Mouse (Mus musculus) midbrain, embryonic 11.5 days (tissue): ENCODE measurements around the gene Kif26a. TPM values are rescaled to one million over a fixed set of nuclear protein-coding genes. Genes with fewer than 3 reads are reported as not detected.

Experiments
- ATAC-seq: fragments of 200-750 bp; cut with Nextera tagmentation; 2 replicates; pipeline ENCODE4 v1.8.0; 2017; ENCODE audit warnings: moderate TSS enrichment, moderate library complexity; ENCODE audit not compliant: low FRiP score
- DNase-seq: peaks from one replicate; pipeline ENCODE4 v3.0.0; 2015; ENCODE audit warnings: low spot score; ENCODE audit errors: missing footprints
- H3K27ac ChIP-seq: fragments of 300-500 bp; sonication (generic); 2 replicates; pipeline ENCODE4 v1.5.1; 2014; ENCODE audit warnings: low read depth, low read length
- H3K27me3 ChIP-seq: fragments of 300-500 bp; sonication (generic); 2 replicates; pipeline ENCODE4 v1.6.1; 2014; ENCODE audit warnings: mild to moderate bottlenecking, low read length, moderate library complexity, mixed read lengths; ENCODE audit not compliant: control insufficient read depth, insufficient read depth
- H3K36me3 ChIP-seq: fragments of 300-500 bp; sonication (generic); 2 replicates; pipeline ENCODE4 v1.6.1; 2014; ENCODE audit warnings: mild to moderate bottlenecking, low read length, moderate library complexity, mixed read lengths; ENCODE audit not compliant: control insufficient read depth, insufficient read depth
- H3K4me1 ChIP-seq: fragments of 300-500 bp; sonication (generic); 2 replicates; pipeline ENCODE4 v1.6.1; 2014; ENCODE audit warnings: low read length; ENCODE audit not compliant: control insufficient read depth, insufficient read depth
- H3K4me2 ChIP-seq: fragments of 300-500 bp; sonication (generic); 2 replicates; pipeline ENCODE4 v1.6.1; 2014; ENCODE audit warnings: mild to moderate bottlenecking, moderate library complexity
- H3K4me3 ChIP-seq: fragments of 300-500 bp; sonication (generic); 2 replicates; pipeline ENCODE4 v1.5.1; 2014; ENCODE audit warnings: low read depth, low read length
- H3K9ac ChIP-seq: fragments of 300-500 bp; sonication (generic); 2 replicates; pipeline ENCODE4 v1.6.1; 2014; ENCODE audit warnings: low read length
- H3K9me3 ChIP-seq: fragments of 300-500 bp; sonication (generic); 2 replicates; pipeline ENCODE4 v1.6.1; 2016; ENCODE audit warnings: low read length; ENCODE audit not compliant: control insufficient read depth
- WGBS: fragments of 180-500 bp; shearing (Covaris S2); extraction: QIAGEN DNeasy Blood & Tissue Kit; methylation state at CpG from one replicate; pipeline ENCODE4 v1.1.7; 2014; 5-methylcytosine and 5-hydroxymethylcytosine counted together
- polyA plus RNA-seq: library from polyadenylated mRNA; unstranded; fragments of >200 nt; fragmentation: Nextera tagmentation; extraction: Ambion mirVana; gene quantifications from 2 replicates; pipeline ENCODE4 v1.2.1, GENCODE M21; 2014

Gene Kif26a
- polyA plus RNA-seq, 1 experiment from 2014 or later, result 3.5 TPM

DNA sequence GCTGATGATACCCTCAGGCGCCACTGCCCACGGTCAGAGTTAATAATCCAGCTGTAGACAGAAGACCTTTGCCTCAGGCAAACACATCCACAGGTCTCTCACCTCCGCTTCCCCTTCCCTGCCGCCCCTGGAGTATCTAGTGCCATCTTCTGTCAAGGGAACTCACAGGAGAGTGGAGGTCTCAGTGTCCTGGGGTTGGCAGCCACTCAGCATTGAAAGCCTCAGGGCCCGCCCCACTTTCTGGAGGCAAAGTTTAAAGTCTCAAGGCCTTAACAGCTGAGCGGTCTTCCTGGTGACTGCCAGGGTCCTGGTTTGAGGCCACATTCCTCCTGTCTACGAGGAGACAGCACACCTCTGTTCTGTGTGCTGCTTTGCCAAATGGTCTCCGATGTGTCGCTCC, 36.3 kb upstream of the Kif26a start:
- Histone ChIP-seq H3K27me3 (no peaks in the 10 kb centered on the region), H3K4me2 (no peak overlapping the region)

DNA sequence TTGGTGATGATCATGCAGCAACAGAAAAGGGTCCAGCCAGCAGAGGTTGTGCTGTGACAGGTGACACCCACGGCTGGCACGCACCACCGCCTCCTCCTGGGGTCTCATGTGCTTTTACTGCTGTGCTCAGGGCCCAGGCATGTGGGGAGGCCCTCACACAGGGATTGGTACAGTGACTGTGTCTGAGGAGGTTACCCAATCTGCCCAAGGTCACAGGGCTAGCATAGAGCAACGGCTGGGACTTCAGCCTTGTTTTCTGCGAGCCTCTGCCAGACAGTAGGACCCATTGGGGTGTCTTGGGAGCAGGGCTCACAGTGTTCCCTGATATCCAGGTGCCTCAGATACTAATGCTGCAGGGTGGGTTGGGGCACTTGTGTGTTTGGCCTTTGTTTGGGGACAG, 34.7 kb upstream of the Kif26a start:
- Histone ChIP-seq H3K27ac (no peak overlapping the region), H3K36me3 (no peaks in the 10 kb centered on the region), H3K4me1 (0 out of 2 replicates have a peak, but pooled peaks cover 3% of the 10 kb centered on the region), H3K9ac (no peak overlapping the region), H3K27me3 (no peaks in the 10 kb centered on the region), H3K4me3 (no peak overlapping the region), H3K4me2 (no peak overlapping the region), H3K9me3 (no peaks in the 10 kb centered on the region)
- WGBS, result 89% methylated on average over 5 of the region's 5 CpGs
- ATAC-seq (no peak), DNase-seq (no peak)

More for the DNA sequence above, 36.3 kb upstream of the Kif26a start:
- ATAC-seq (no peak), DNase-seq (no peak)
- Histone ChIP-seq H3K9me3 (no peaks in the 10 kb centered on the region), H3K36me3 (no peaks in the 10 kb centered on the region), H3K4me1 (0 out of 2 replicates have a peak, but pooled peaks cover 3% of the 10 kb centered on the region), H3K4me3 (no peak overlapping the region), H3K27ac (no peak overlapping the region), H3K9ac (no peak overlapping the region)
- WGBS, result 84% methylated on average over 9 of the region's 9 CpGs

GRCm38 (mm10) chr12:112112235-112112634, 33.8 kb upstream of the Kif26a start:
- ATAC-seq, result no peak
- Histone ChIP-seq H3K4me3 (no peak overlapping the region), H3K9me3 (no peaks in the 10 kb centered on the region), H3K27ac (no peak overlapping the region), H3K36me3 (no peaks in the 10 kb centered on the region), H3K9ac (no peak overlapping the region), H3K4me2 (no peak overlapping the region), H3K4me1 (no peaks in the 10 kb centered on the region), H3K27me3 (no peaks in the 10 kb centered on the region)
- 93% methylated on average over 6 of the region's 6 CpGs for WGBS
- DNase-seq, result no peak

GRCm38 (mm10) chr12:112112686-112113396, 33.2 kb upstream of the Kif26a start:
- DNase-seq (no peak), ATAC-seq (peak; percentile 43)
- H3K4me1 ChIP-seq, result no peaks in the 10 kb centered on the region
- 19% methylated on average over 13 of the region's 13 CpGs for WGBS
- no peaks in the 10 kb centered on the region for H3K27me3 ChIP-seq
- H3K9ac ChIP-seq, result no peak overlapping the region
- no peaks in the 10 kb centered on the region for H3K9me3 ChIP-seq
- H3K4me2 ChIP-seq, result no peak overlapping the region
- no peaks in the 10 kb centered on the region for H3K36me3 ChIP-seq
- no peak overlapping the region for H3K27ac ChIP-seq
- H3K4me3 ChIP-seq, result no peak overlapping the region

DNA sequence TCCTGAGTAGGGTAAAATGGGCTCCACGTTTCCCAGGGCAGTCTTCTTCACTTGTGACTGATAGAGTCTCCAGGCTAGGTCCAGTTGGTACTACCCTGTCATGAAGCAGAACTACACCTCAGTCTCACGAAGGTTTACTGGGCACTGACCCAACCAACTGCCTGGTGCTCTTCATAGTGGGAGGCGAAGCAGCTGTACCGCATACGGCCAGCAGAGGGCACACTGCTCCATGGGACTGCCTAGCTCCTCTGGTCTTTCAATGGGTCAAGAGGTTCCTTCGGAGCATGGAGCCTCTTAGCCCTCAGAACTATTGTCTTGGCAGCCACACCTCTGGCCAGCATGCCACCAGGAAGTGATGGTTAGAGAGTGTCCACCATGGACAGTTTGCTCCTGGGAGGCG, 32.3 kb upstream of the Kif26a start:
- H3K4me2 ChIP-seq, result no peak overlapping the region
- DNase-seq (peak; percentile 99), ATAC-seq (peak; percentile 58; the same call in 1 of the 2 replicates)
- H3K9ac ChIP-seq, result no peak overlapping the region
- 11% methylated on average over 7 of the region's 7 CpGs for WGBS
- no peak overlapping the region for H3K27ac ChIP-seq
- H3K27me3 ChIP-seq, result no peaks in the 10 kb centered on the region
- H3K9me3 ChIP-seq, result no peaks in the 10 kb centered on the region
- H3K4me1 ChIP-seq, result no peaks in the 10 kb centered on the region
- H3K4me3 ChIP-seq, result no peak overlapping the region
- H3K36me3 ChIP-seq, result no peaks in the 10 kb centered on the region

- Histone ChIP-seq H3K4me1 (no peaks in the 10 kb centered on the region), H3K9me3 (no peaks in the 10 kb centered on the region), H3K27ac (no peak overlapping the region), H3K4me2 (no peak overlapping the region), H3K9ac (no peak overlapping the region), H3K4me3 (no peak overlapping the region), H3K27me3 (no peaks in the 10 kb centered on the region), H3K36me3 (no peaks in the 10 kb centered on the region)
- WGBS, result 77% methylated on average over 5 of the region's 5 CpGs
- no peak for ATAC-seq
- DNase-seq, result no peak
Observed at GRCm38 (mm10) chr12:112117006-112117405, 29.0 kb upstream of the Kif26a start.

- Histone ChIP-seq H3K36me3 (no peaks in the 10 kb centered on the region), H3K4me1 (no peaks in the 10 kb centered on the region), H3K9me3 (no peaks in the 10 kb centered on the region), H3K9ac (no peak overlapping the region), H3K4me2 (no peak overlapping the region), H3K27me3 (no peaks in the 10 kb centered on the region), H3K4me3 (no peak overlapping the region), H3K27ac (no peak overlapping the region)
- WGBS, result 89% methylated on average over 7 of the region's 7 CpGs
- ATAC-seq, result no peak
- DNase-seq, result no peak
Observed at GRCm38 (mm10) chr12:112117649-112118048, 28.4 kb upstream of the Kif26a start.

- ATAC-seq (no peak), DNase-seq (no peak)
- H3K4me3 ChIP-seq, result no peak overlapping the region
- H3K4me1 ChIP-seq, result no peaks in the 10 kb centered on the region
- no peaks in the 10 kb centered on the region for H3K9me3 ChIP-seq
- no peak overlapping the region for H3K4me2 ChIP-seq
- no peaks in the 10 kb centered on the region for H3K36me3 ChIP-seq
- H3K27me3 ChIP-seq, result no peaks in the 10 kb centered on the region
- H3K9ac ChIP-seq, result no peak overlapping the region
- no peak overlapping the region for H3K27ac ChIP-seq
- WGBS, result 84% methylated on average over 3 of the region's 3 CpGs
Observed at GRCm38 (mm10) chr12:112121188-112121587, 24.8 kb upstream of the Kif26a start.

DNA sequence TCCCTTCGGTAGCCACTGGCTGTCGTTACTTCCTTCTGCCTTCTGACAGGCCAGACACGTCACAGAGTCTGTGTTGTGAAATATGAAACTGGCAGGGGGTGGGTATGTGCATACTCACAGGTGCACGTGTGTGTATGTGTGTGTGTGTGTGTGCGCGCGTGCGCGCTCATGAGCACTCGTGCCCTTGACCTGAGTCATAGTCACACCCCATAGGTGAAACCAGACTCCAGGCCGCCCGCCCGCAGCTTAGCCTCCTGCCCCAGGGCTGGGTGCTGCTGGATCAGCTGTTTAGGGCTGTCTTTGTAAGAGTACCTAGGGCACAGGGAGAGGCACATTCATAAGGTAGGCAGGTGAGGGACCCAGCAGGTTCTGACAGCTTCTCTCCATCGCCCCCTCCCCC, 20.1 kb upstream of the Kif26a start:
- Histone ChIP-seq H3K27ac (no peak overlapping the region), H3K9ac (no peak overlapping the region), H3K36me3 (no peaks in the 10 kb centered on the region), H3K4me3 (no peak overlapping the region), H3K4me2 (no peak overlapping the region), H3K4me1 (no peaks in the 10 kb centered on the region; the same call in 1 of the 2 replicates), H3K9me3 (no peaks in the 10 kb centered on the region), H3K27me3 (peaks cover 11% of the 10 kb centered on the region)
- 86% methylated on average over 14 of the region's 14 CpGs for WGBS
- no peak for ATAC-seq
- DNase-seq, result no peak
